Mouse (Mus musculus) adrenal gland, postnatal 14 days (tissue): Measurements from ENCODE around the gene Fancc. TPM values are rescaled to one million over a fixed set of nuclear protein-coding genes. Genes with fewer than 3 reads are reported as not detected.
"Not testable (repeated sequence)": the region's sequence is repeated elsewhere in the genome, so short reads cannot be mapped to it uniquely, and the experiment has no call there.

Experiments used
- DNase-seq: peaks from one replicate; pipeline ENCODE4 v3.0.0; 2021; ENCODE audit warnings: mixed read lengths
- total RNA-seq: library from RNA; stranded (reverse); gene quantifications from 2 replicates; pipeline ENCODE4 v1.2.3, GENCODE M21; 2021

Gene Fancc
- total RNA-seq, 1 experiment from 2014 or later, result 8.9 TPM

DNA sequence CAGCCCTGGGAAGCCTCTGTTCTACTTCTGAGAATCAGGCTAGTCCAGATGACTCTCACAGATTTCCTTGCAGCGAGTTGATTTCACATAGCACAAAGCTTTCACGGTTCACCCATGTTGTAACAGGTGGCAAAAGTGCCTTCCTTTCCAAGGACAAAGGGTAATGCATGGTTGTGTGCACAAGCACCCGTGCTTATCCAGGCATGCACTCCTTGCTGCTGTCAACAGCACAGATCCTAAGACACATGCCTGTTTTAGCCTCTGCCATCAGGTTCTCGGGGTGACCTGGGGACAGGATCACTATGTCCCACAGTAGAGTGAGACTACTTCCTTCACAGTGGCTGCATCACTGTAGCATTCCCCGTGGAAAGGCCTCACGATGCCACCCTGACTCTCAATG, 181.3 kb downstream of the Fancc start:
- no peak for DNase-seq

- not testable (repeated sequence) for DNase-seq
Observed at GRCm38 (mm10) chr13:63315111-63315510, 182.0 kb downstream of the Fancc start.

DNA sequence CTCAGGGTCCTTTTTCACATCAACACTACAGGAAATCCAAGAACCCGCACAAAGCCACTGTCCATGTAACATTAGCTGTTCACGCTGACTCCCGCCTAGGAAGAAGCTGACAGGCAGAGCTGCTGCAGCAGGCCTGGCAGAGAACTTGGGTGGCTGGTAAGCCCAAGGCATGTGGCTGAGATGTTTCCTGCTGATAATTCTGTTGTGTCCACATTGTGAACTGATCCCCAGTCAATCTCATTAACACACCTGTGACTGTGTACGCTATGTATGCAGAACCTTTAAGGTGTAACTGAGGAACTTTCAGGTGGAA, 182.5 kb downstream of the Fancc start:
- no peak for DNase-seq

DNA sequence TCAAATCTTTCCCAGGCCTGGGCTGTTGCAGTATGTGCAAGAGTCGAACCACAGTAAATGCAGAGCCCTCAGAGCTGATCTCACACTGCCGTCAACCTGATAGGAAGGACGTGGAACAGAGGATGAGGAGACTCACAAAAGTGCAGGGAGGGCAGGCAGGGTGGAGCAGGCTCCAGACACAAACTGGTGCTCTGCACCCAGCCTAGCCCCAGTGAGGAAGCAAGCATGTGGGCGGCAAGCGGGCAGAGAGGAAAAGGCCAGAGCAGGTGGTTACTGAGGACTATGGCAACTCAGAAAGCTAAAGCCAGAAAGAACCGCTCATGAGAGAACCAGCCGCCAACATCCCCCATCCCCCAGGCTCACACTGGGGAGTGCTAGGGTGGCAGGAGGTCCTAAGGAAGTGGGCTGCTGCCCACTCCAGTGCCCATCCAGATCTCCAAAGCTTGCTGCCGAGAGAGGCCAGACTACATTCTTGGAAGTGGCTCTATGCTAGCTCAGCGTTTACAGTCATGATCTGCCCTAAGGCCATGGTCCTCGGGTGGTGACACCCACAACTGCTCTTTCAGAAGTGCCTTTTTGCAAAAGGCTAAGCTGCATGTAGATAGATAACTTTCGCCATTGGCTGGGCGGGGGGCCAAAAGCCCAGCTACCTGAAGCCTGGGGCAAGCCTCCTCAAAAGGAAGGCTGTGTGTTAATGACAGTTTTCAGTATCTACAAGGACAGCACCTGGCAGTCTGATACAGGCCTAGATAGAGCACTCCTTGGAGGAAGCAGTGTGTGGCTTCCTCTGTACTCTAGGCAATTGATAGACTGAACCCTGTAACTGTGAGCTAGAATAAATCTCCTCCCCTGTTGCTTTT, 183.1 kb downstream of the Fancc start:
- DNase-seq, result no peak

DNA sequence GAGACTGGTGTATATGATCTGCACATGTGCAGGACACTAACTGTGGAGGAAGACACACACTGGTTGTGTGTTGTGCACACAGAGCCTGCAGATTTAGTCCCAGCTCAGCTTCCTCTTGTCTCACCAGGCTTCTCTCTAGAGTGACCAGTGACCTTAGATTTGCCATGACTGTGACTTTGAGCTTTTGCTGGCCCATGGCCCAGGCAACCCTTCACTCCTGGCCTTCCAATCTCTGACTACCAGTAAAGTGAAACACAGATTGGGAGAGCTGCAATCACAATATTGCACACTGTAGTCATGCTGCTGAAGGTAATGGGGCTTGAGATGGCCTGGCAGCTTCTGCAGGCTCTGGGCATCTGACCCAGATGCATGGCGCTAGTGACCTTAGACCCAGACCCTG, 183.8 kb downstream of the Fancc start:
- peak; percentile 80 for DNase-seq

- DNase-seq, result no peak
Observed at GRCm38 (mm10) chr13:63311156-63311555, 185.9 kb downstream of the Fancc start.

DNA sequence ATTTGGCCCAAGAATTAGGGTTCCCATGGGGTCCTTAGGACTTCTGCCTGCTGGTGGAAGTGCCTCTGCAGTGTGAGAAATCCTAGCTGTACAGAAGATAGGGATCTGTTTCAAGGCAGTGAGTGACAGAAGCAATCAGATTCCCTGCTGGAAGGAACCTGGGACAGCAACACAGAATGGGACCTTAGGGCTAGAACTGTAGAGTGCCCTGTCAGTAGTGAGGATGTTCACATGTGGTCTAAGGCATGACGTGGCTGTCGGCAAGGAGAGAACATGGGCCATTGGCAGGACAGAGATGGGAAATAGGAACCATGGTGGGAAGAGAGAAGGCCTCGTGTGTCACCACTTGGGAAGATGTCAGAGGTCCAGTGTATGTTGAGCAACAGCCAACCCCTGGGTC, 187.5 kb downstream of the Fancc start:
- DNase-seq, result no peak

- DNase-seq, result no peak
Observed at GRCm38 (mm10) chr13:63306768-63307167, 190.3 kb downstream of the Fancc start.

DNA sequence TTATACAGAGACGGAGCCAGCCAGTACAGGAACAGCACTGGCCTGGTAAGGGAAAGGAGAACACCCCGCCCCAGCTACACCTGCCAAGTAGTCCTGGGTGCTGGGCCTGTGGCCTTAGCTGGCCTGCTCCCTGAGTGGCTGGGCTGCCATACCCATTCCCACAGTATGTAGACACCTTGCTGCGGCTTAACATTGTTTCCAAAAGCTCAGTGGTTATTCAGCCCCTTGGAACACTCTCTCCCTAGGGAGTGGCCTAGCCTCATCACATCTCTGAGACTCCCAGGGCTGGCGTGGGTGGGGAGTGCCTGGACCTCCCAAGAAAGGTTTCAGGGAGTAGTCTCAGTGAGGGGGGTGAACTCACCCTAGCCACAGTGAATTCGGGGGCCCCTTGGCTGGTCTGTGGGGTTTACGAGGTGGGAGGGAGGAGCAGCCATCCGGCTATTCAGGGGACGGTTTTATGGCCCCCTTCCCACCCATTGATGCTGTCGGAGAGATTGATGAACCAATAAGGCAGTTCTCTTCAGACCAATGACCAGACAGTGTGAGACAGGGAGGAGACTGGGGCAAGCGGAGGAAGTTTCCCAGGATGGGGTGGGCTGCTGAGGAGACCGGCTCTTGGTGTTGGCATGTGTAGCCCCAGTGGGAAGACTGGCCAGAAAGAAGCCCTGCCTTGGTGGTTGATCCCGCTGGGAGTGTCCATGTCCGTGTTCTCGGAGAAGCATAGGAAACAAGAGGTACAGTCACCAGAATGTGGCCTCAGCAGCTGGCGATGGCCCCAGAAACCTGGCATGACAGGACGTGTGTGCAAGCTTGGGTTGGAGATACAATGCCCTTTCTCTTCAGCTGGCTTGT, 191.7 kb downstream of the Fancc start:
- peak; percentile 70 for DNase-seq

- no peak for DNase-seq
Observed at GRCm38 (mm10) chr13:63304799-63305159, 192.3 kb downstream of the Fancc start.

DNA sequence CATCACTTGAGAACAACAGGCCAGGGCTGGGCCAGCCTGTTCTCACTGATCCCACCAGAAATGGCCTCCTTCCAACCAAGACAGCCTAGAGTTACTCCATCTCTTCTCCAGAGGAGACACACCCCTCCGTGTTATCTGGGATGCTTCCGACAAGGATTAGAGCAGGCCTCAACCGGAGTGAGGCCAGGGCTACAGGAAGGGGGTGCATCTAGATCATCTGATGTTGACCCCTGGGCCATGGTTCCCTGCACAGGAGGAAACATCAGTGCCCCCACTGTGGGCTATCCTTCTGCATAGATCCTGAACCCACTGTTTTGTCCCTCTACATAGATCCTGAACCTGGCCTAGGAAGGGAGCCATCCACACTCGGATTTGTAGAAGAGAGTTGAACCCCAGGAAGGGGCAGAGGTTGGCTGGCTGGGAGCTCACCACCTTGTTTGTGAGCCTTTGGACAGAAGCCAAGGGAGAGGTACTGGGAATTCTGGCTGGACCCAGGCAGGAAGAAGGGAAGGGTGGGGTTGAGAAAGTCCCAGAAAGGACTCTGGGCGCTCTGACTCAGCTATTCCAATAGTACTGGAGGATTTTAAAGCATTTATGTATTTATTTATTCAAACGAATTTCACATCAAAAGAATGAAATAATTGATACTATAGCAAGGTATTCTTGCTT, 192.8 kb downstream of the Fancc start:
- no peak for DNase-seq

DNA sequence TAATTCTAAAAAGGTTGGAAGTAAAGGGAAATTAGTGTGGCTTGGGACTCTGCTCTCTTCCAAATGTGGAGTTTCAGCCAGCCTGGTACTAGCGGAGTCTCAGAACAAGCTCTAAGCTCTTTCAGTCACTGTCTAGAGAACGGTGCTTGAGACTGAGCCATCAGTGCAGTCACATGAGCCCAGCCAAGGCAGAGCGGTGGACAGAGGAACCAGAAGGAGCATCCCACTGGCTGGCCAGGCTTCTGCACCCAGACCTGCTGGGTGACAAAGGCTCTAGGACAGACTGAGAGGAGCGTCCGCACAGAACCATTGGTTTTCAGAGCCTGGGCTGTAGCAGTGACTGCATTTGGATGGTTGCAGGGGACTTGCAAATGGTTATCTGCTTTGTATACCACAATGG, 194.7 kb downstream of the Fancc start:
- DNase-seq, result no peak

DNA sequence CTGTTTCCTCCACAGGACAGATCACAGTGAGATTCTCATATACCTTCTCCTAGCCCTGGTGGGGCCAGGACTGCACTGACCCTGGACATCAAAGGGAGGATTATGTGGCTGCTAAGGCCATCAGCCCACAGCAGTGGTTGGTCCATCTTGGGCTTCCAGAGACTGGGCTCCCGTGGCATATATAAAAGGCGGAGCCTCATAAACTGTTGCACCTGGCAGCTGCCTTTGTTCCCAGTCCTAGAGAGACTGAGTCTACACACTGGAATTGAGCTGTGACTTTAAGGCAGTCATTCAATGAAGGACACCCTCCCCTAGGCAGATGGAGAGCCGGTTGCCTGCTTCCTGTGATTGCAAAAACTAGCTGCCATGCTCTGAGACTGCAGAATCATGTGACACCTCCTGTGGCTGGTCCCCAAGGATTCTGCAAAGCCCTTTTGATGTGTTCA, 195.3 kb downstream of the Fancc start:
- peak; percentile 52 for DNase-seq

DNA sequence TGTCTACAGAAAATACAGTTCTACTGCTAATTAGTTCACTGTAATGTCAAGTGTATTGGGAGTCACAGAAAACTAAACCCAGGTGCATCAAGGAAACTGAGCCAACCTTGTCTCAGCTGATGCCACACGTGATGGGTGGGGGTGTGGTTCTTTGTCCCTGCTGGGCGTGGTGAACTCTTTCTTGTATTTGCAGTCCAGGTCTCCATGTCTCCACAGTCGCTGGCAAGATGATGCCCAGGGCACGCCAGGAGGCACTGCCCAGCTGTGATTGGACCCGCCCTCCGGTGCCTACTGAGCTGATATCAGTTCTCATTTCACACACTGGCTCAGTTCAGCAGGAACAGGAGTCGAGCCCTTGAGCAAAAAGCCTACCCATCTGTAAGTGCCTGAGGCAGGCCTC, 196.1 kb downstream of the Fancc start:
- no peak for DNase-seq

DNA sequence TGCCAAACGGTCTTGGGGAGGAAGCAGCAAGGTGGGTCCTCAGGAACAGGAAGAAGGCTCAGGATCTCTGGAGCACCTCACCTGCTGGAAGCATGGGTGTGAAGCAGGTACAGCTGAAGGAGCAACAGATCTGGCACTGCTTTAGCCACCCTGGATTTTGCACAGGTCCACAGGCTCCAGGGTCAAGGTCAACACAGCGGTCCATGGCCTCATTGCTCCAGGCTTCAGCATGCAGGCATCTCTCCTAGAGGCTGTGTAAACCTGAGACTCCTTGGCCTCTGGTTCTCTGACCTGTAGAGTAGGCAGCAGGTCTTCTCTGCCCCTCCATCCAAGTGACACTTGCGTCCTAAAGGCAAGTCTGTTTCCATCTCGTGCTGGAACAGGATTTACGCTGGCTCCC, 198.1 kb downstream of the Fancc start:
- DNase-seq, result no peak

DNA sequence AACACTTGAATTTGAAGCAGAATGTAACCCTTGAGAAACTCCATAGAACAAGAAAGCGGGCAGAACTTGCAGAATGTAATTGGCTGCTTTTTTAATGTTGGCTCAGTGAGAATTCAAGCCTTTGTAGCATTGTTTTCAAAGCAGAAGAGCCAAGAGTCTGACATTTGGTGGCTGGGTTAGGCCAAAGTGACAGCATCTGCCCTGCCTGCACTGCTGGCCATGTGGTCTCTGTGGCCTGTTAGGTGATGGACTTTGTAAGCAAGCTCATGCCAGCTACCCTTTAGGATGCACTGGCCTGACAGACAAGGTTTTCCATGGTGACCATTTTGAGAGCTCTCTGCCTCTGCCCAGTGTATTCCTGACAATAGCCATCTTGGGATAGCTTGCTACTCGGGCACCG, 199.1 kb downstream of the Fancc start:
- no peak for DNase-seq

DNA sequence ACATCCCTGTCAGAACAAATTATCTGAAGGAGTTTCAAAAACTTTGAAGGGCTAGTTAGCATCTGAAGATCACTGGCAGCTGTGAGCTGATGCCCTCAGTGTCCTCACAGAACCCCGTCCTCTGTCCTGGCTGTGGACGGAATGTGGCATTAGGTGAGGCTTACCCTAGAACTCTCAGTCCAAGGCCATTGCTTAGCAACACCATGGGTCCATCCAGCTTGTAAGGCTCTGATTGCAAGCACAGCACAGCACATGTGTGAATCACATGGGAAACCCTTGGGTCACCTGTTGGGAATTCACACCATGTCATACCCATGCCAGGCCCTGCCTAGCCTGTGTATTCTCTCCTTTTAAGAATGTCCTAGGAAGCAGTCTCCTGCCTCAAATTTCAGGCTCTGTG, 200.1 kb downstream of the Fancc start:
- no peak for DNase-seq

GRCm38 (mm10) chr13:63296300-63296699, 200.8 kb downstream of the Fancc start:
- no peak for DNase-seq

DNA sequence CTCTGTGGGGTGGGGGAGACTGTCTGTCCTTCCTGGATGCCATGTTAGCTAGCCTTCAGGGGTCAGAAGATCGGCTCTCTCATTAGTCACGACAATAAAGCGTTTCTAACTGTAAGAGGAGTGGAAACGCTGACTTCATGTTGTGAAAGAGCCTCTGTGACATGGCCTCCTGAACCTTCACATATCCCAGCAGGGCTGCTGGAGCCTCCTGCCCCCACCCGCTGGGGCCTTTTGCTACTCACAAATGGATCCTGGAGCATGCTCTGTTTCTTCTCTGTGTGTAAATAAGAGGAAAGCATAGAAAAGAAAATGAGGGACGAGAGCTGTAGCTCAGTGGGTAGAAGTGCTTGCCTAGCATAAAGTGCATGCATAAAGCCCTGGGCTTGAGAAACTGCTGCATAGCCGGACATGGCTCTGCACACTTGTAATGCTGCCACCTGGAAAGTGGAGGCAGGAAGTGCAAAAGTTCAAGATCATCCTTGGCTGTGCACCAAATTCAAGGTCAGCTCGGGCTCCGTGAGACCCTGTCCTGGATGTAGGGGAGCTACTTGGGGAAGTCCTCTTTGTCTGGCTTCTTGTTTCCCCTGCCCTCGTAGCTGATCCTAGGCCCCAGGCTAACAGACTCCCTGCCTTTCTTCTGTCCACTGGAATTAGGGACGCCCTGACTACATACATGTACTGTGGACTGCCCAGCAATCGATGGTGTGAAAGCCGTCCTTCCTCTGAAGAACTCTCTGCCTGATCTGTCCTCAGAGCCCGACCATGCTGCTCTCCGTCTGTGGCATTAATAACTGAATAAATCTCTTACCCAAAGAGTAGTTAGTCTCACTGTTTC, 202.5 kb downstream of the Fancc start:
- DNase-seq, result peak; percentile 76

- DNase-seq, result no peak
Observed at GRCm38 (mm10) chr13:63293647-63294046, 203.4 kb downstream of the Fancc start.

DNA sequence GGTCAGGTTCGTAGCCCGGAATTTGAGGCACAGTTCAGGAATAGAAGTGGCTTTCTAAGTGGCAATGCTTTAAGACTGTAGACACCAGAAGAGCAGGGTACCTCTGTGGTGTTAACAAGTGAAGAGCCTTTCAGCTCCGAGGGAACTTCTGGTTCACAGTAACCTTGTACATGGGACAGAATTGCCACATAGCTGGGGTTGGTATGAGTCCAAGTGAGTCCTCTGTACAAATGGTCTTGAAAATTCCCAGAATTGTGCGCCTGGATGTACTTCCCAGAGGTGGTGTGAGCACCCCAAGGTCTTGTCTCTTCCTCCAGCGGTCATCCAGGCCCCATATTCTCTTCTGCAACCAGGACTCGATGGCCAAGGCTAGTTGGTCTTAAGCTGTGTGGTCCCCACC, 206.1 kb downstream of the Fancc start:
- DNase-seq, result peak; percentile 82

GRCm38 (mm10) chr13:63290126-63290525, 207.0 kb downstream of the Fancc start:
- no peak for DNase-seq
